In the genomic region with DNA sequence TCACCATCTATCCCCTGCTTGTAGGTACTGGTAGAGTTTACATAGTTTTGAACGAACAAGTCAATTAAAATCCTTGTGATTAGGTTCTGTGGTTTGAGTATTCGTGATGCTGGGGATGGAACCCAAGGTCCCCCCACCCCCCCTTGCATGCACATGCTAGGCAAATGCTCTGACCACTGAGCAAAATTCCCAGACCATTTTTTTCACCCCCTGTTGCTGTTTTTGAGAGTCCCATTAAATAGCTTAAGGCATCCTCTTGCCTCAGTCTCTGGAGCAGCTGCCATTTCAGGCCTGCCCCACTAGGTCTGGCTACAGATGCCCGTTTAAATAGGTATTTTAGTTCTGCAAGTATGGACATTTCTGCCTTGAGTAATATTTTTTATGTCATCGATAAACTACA, we compare ENCODE assay signal across 9 mouse cellular contexts. TPM values are rescaled to one million over a fixed set of nuclear protein-coding genes. Genes with fewer than 3 reads are reported as not detected.
DNase-seq lines count a peak whose midpoint lies in the region; ATAC-seq and TF ChIP-seq lines count a peak whose summit lies in the region.
"Had no signal": no experiment of that assay in that cellular context is flagged by ENCODE, and none has a peak within 500 bp of the region (broad histone marks: within the 10 kb centered on the region; RNA-seq: fewer than 3 reads in every experiment).

No protein-coding gene starts in this region.

- TF ChIP-seq CTCF in cerebellum, adult 2 months (IDR thresholded peaks at IDR 0.05; ENCODE audit: borderline replicate concordance, insufficient read depth, low read depth, low read length), result no peak

- ATAC-seq in lung, embryonic 15.5 days (ENCODE audit: borderline replicate concordance, extremely low read depth, low FRiP score, low TSS enrichment), result no peak
- ATAC-seq in intestine, embryonic 14.5 days (replicated peaks; ENCODE audit: low FRiP score, low TSS enrichment, low read depth), result no peak
- no peak for ATAC-seq in neural tube, embryonic 12.5 days (ENCODE audit: low FRiP score, low read depth)

- peaks cover 36% of the 10 kb centered on the region for H3K36me3 ChIP-seq in lung, embryonic 15.5 days
- peaks cover 46% of the 10 kb centered on the region for H3K36me3 ChIP-seq in embryonic facial prominence, embryonic 10.5 days (replicated peaks)
- peaks cover 43% of the 10 kb centered on the region for H3K36me3 ChIP-seq in intestine, embryonic 14.5 days (ENCODE audit: control insufficient read depth, insufficient read depth, low read length)
- H3K36me3 ChIP-seq in neural tube, embryonic 12.5 days, result peaks cover 18% of the 10 kb centered on the region; the same call in 1 of the 2 replicates

- peaks cover 24% of the 10 kb centered on the region for H3K4me1 ChIP-seq in lung, embryonic 15.5 days
- peaks cover 23% of the 10 kb centered on the region for H3K4me1 ChIP-seq in embryonic facial prominence, embryonic 10.5 days
- peaks cover 13% of the 10 kb centered on the region for H3K4me1 ChIP-seq in intestine, embryonic 14.5 days (replicated peaks; ENCODE audit: control insufficient read depth, insufficient read depth, low read length)
- H3K4me1 ChIP-seq in neural tube, embryonic 12.5 days, result peaks cover 22% of the 10 kb centered on the region
- no peaks in the 10 kb centered on the region for H3K4me1 ChIP-seq in cerebellum, adult 2 months (ENCODE audit: control insufficient read depth, insufficient read depth, low read length)

- peak overlapping the region; percentile 77 for H3K27ac ChIP-seq in lung, embryonic 15.5 days
- H3K27ac ChIP-seq in embryonic facial prominence, embryonic 10.5 days (replicated peaks), result peak overlapping the region; percentile 97
- H3K27ac ChIP-seq in intestine, embryonic 14.5 days (ENCODE audit: low read depth), result peak overlapping the region; percentile 48; the same call in 1 of the 2 replicates
- no peak overlapping the region for H3K27ac ChIP-seq in neural tube, embryonic 12.5 days
- no peak overlapping the region for H3K27ac ChIP-seq in cerebellum, adult 2 months (ENCODE audit: insufficient read depth, low read length)
- H3K27ac ChIP-seq: layer of hippocampus, adult 2 months had no signal

- H3K4me2 ChIP-seq in lung, embryonic 15.5 days, result peak overlapping the region; percentile 58
- H3K4me2 ChIP-seq in intestine, embryonic 14.5 days (ENCODE audit: low read length), result peak overlapping the region; percentile 72
- peak overlapping the region; percentile 78 for H3K4me2 ChIP-seq in neural tube, embryonic 12.5 days (replicated peaks)

- H3K4me3 ChIP-seq in lung, embryonic 15.5 days, result peak overlapping the region; percentile 73
- H3K4me3 ChIP-seq in embryonic facial prominence, embryonic 10.5 days, result peak overlapping the region; percentile 92
- peak overlapping the region; percentile 70 for H3K4me3 ChIP-seq in intestine, embryonic 14.5 days (ENCODE audit: low read depth, low read length)
- peak overlapping the region; percentile 68 for H3K4me3 ChIP-seq in neural tube, embryonic 12.5 days
- no peak overlapping the region for H3K4me3 ChIP-seq in cerebellum, adult 2 months (replicated peaks; ENCODE audit: insufficient read depth, low read depth, low read length)

- WGBS in lung, embryonic 15.5 days, result 1% methylated on average over 4 of the region's 4 CpGs
- WGBS in embryonic facial prominence, embryonic 10.5 days, result 11% methylated on average over 4 of the region's 4 CpGs
- WGBS in intestine, embryonic 14.5 days, result 8% methylated on average over 4 of the region's 4 CpGs
- WGBS in neural tube, embryonic 12.5 days, result 12% methylated on average over 4 of the region's 4 CpGs
- 14% methylated on average over 4 of the region's 4 CpGs for WGBS in cerebellum, adult 2 months

- DNase-seq in lung, postnatal 25 days (ENCODE audit: low spot score), result no peak
- no peak for DNase-seq in embryonic facial prominence, embryonic 10.5 days (ENCODE audit: low spot score)
- DNase-seq in intestine, embryonic 14.5 days (ENCODE audit: low spot score), result no peak
- DNase-seq in layer of hippocampus, adult 11-12 months (ENCODE audit: low spot score), result no peak
- DNase-seq in spleen, postnatal 4 days (ENCODE audit: low spot score in 2 of 2), result no peak
- no peak for DNase-seq in cerebellum, adult 2 months

- no peaks in the 10 kb centered on the region for H3K9me3 ChIP-seq in lung, embryonic 15.5 days
- no peaks in the 10 kb centered on the region for H3K9me3 ChIP-seq in embryonic facial prominence, embryonic 10.5 days
- H3K9me3 ChIP-seq in intestine, embryonic 14.5 days (ENCODE audit: control insufficient read depth, low read length), result no peaks in the 10 kb centered on the region
- no peaks in the 10 kb centered on the region for H3K9me3 ChIP-seq in neural tube, embryonic 12.5 days

- no peaks in the 10 kb centered on the region for H3K27me3 ChIP-seq in lung, embryonic 15.5 days
- H3K27me3 ChIP-seq in embryonic facial prominence, embryonic 10.5 days (replicated peaks; ENCODE audit: low read depth, poor library complexity, severe bottlenecking), result no peaks in the 10 kb centered on the region
- no peaks in the 10 kb centered on the region for H3K27me3 ChIP-seq in intestine, embryonic 14.5 days (replicated peaks; ENCODE audit: control insufficient read depth, insufficient read depth, low read length)
- no peaks in the 10 kb centered on the region for H3K27me3 ChIP-seq in neural tube, embryonic 12.5 days (replicated peaks)
- no peaks in the 10 kb centered on the region for H3K27me3 ChIP-seq in cerebellum, adult 2 months (ENCODE audit: control insufficient read depth, insufficient read depth, low read length)

- H3K9ac ChIP-seq in lung, embryonic 15.5 days, result peak overlapping the region; percentile 71
- H3K9ac ChIP-seq in intestine, embryonic 14.5 days (ENCODE audit: low read length), result peak overlapping the region; percentile 83
- H3K9ac ChIP-seq in neural tube, embryonic 12.5 days, result peak overlapping the region; percentile 64

- TF ChIP-seq POLR2A in cerebellum, adult 2 months (IDR thresholded peaks at IDR 0.05; ENCODE audit: borderline replicate concordance, insufficient read depth, low read length), result no peak

RNA-seq across cellular contexts. Expression of a gene that starts 0.9 kb away (rescaled TPM):
- polyA plus RNA-seq in lung, embryonic 15.5 days (2015; fragmentation: Nextera tagmentation; extraction: Ambion mirVana), result 276 and 280 TPM in 2 replicates
- polyA plus RNA-seq in embryonic facial prominence, embryonic 10.5 days (2016; fragmentation: Nextera tagmentation; extraction: Ambion mirVana), result 332 and 336 TPM in 2 replicates
- 248 and 272 TPM in 2 replicates for polyA plus RNA-seq in intestine, embryonic 14.5 days (2014; fragmentation: Nextera tagmentation; extraction: Ambion mirVana)
- polyA plus RNA-seq in neural tube, embryonic 12.5 days (2016; fragmentation: Nextera tagmentation; extraction: Ambion mirVana), result 190 and 194 TPM in 2 replicates
- polyA plus RNA-seq in cerebellum, adult 2 months (2012; rRNA removed), result 0.11 and 0.25 TPM in 2 replicates

RNA-seq across cellular contexts. Expression of a gene that starts 17.9 kb away (rescaled TPM):
- 498 and 524 TPM in 2 replicates for polyA plus RNA-seq in lung, embryonic 15.5 days (2015; fragmentation: Nextera tagmentation; extraction: Ambion mirVana)
- 658 and 684 TPM in 2 replicates for polyA plus RNA-seq in embryonic facial prominence, embryonic 10.5 days (2016; fragmentation: Nextera tagmentation; extraction: Ambion mirVana)
- polyA plus RNA-seq in intestine, embryonic 14.5 days (2014; fragmentation: Nextera tagmentation; extraction: Ambion mirVana), result 467 and 480 TPM in 2 replicates
- polyA plus RNA-seq in neural tube, embryonic 12.5 days (2016; fragmentation: Nextera tagmentation; extraction: Ambion mirVana), result 327 and 330 TPM in 2 replicates
- polyA plus RNA-seq in cerebellum, adult 2 months (2012; rRNA removed), result 26.2 and 28.6 TPM in 2 replicates

RNA-seq across cellular contexts. Expression of a gene that starts 40.3 kb away (rescaled TPM):
- 0.20 and 0.61 TPM in 2 replicates for polyA plus RNA-seq in lung, embryonic 15.5 days (2015; fragmentation: Nextera tagmentation; extraction: Ambion mirVana)
- polyA plus RNA-seq in embryonic facial prominence, embryonic 10.5 days (2016; fragmentation: Nextera tagmentation; extraction: Ambion mirVana), result 0.25 TPM in 1 of 2 replicates, not detected in the other
- polyA plus RNA-seq in intestine, embryonic 14.5 days (2014; fragmentation: Nextera tagmentation; extraction: Ambion mirVana), result 0.22 TPM in 1 of 2 replicates, not detected in the other
- polyA plus RNA-seq in neural tube, embryonic 12.5 days (2016; fragmentation: Nextera tagmentation; extraction: Ambion mirVana), result 1.8 and 2.0 TPM in 2 replicates
- 1.2 and 2.1 TPM in 2 replicates for polyA plus RNA-seq in cerebellum, adult 2 months (2012; rRNA removed)

Comparison
In these comparisons a context has a peak if more than half of its experiments do, and no peak if none do; other contexts are left out.
1. H3K27ac ChIP-seq: peak in lung, embryonic 15.5 days (single experiment), embryonic facial prominence, embryonic 10.5 days (single experiment) and intestine, embryonic 14.5 days (single experiment); none in neural tube, embryonic 12.5 days (single experiment) and cerebellum, adult 2 months (single experiment).
2. RNA of a gene that starts 0.9 kb away (polyA plus RNA-seq): 332 to 336 TPM in embryonic facial prominence, embryonic 10.5 days, 276 to 280 TPM in lung, embryonic 15.5 days, 248 to 272 TPM in intestine, embryonic 14.5 days and 190 to 194 TPM in neural tube, embryonic 12.5 days; 0.11 to 0.25 TPM in cerebellum, adult 2 months; every median in the first group is over 100 times any median in the second.
3. RNA of a gene that starts 17.9 kb away (polyA plus RNA-seq): 658 to 684 TPM in embryonic facial prominence, embryonic 10.5 days, 498 to 524 TPM in lung, embryonic 15.5 days, 467 to 480 TPM in intestine, embryonic 14.5 days and 327 to 330 TPM in neural tube, embryonic 12.5 days; 26.2 to 28.6 TPM in cerebellum, adult 2 months; every median in the first group is over 10 times any median in the second.
4. Peak in every context shown above with its lines, with median percentiles within 50 percentile points of each other: H3K4me2 ChIP-seq and H3K9ac ChIP-seq.